Mouse (Mus musculus) cerebellum, adult 11-12 months (tissue): ENCODE data around the gene Gm28308.

Experiments used
- DNase-seq: peaks from one replicate; pipeline ENCODE4 v3.0.0; 2022

The Gm28308 gene

DNA sequence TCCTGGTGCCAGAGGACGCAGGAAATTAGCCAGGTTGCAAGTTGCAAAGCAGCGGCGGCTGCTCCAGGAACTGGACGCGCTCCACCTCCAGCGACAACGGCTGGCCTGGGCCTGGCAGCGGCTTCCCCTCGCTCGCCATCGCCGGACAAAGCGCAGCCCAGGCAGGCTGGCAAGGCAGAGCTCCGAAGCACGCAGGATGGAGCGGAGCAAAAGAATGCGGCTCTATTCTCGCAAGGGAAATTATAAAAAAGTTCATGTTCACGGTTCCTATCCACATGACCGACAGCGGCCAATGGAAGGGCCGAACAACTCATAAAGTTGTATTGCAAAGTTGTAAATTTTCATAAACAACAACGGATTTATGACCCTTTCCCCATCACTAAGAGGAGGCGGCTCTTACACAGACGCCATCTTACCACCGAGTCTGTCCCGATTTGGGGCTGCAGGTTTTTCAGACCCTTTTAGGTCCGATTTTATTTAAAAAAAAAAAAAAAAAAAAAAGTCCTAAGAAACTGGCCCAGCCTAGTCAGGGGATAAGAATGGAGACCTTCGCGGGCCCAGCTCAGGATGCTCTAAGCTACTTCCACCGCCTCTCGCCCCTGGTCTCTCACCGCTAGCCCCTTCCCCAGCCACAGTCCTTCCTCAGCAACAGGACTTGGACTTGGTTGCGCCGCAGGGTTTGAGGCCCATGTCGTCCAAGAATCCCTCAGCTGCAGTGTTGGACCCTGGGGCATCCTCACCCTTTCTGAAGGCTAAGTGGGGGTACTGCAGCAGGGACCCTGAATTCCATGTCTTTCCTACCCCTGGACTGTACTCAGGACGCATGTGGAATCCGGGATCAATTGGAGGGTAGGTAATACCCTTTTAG, at the start of gene Gm28308, which contains the start of gene Hoxa3:
TSS of gene Gm28308 (minus strand) at position 221 of the 868 bp plus-strand sequence.
TSS of gene Hoxa3 (minus strand) at position 218 of the 868 bp plus-strand sequence.
- DNase-seq, result no peak

DNA sequence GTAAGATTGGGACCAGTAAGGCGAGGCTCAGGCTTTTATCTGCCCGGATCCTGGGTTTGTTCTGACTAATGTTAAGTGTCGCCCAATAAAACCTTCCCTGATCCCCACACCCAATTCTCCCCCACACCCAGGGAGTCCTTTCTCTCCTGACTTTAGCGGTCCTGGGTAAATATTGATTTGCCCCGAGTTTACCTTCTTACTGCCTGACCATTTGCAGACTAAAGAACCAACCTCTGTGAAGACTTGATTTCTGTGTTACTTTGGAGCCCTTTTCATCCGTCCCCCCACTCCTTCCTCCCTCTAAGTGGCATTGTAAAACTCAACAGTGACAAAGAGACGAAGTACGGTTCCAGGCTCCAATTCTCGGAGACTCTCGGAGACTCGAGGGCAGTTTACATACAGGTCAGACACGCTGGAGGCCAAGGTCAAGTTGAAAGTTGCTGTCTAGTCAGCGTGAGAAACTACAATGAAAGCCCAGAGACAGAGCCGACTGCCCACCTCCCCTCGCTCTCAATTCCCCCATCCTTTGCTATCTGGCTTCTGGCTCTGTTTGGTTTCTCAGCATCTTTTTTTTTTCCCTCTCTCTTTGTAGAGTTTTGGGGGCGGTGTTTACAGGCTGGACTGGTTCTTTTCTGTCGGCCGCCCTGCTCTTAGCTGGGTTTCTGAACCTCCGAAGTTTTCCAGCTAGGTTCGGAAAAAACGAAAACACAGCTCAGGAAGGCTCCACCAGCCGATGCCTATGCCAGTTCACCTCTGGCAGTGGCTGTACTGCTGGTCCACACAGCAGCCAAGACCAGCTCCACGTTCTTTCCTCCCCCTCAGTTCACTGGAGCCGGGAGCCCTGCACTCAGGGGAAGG, 49.6 kb upstream of the Gm28308 start:
- no peak for DNase-seq

GRCm38 (mm10) chr6:52261751-52262462, 48.8 kb upstream of the Gm28308 start:
- no peak for DNase-seq

DNA sequence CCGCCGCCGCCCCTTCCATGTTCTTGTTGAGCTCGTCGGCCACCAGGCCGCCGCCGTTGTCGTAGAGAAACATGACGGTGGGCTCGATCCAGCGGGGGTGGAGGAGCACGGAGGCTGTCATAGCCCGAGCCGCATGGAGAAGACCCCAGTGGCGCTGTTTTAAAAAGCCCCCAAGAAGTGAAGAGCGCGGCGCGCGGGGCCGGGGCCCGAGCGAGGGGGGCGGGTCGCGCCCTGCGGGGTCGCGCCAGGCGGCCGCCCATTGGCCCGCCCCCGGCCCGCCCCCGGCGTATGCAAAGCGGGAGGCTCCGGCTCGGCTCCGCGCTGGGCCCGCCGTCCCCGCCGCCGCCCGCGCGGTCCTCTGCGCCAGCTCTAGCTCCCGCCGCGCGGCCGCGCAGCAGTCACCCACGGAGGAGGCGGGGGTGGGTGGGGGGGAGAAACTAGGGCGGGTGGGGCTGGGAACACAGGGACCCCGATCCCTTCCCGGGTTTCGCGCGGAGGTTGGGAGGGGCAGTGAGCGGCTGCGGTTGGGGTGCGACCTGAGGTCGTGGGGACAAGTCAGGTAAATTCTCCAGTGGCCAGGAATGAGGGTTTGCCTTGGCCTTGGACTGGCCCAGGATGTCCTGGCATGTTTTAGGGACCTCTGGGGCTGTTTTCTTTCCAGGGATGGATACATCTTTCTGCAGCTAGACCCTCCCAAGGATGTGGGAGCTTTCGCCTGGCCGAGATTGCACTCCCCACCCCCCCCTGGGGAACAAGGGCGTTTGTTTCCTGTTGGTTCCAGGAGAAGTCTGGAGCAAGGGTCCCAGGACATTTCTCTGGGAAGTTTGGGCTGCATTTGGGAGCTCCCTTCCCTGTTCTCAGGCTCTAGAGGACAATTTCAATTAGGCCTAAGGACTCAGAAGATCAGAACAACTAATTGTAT, 47.8 kb upstream of the Gm28308 start, which contains the start of gene Hoxa13:
TSS of gene Hoxa13 (minus strand) at position 227 of the 922 bp plus-strand sequence.
- DNase-seq, result no peak

DNA sequence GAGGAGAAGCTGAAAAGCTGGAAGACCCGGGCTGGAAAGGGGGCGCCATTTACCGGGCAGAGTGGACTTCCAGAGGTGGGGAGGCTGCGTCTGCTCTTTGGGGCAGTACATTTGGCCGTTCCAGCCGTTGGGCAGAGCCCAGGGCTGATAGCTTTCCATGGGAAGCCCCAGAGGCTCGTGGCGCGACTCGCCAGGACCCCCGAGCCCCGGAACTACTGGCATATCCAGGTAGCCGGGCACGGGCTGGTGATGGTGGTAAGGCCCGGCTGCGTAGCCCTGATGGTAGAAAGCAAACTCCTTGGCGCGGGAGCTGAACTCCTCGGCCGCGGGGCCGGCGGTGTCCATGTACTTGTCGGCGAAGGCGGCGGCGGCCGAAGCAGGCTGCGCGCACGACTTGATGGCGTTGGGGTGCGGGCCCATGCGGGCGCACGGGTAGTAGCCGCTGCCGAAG, 46.7 kb upstream of the Gm28308 start:
- DNase-seq, result no peak

DNA sequence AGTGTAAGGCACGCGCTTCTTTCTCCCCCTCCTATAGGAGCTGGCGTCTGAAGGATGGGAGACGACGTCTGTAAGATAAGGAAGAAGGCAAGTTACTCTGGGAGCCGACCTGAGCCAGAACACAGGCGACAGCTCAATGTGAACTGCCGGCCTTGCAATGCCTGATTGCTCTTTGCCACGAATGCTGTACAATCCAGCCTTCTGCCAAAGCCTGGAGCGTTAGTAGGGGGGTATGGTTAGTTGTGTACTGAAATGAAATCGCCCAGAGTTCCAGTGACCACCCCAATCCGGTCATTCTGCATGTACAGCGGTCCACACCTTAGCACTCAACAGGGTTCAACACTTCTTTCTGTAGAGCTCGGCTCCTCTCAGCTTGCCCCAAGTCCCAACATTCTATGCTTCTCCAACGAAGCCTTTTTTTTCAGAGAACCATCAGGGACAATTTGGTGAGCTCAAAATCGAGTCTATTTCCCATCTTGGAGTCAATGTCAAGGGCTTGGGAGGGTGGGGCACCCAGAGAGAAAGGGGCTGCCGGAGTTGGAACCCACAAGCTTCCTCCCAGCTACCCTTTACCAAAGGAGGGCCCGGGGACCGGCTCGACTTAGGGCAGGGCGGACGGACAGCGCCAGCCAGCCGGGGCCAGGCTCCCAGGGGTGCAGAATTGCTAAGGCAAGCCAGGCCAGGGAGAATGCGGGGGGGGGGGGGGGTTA, 46.1 kb upstream of the Gm28308 start:
- DNase-seq, result no peak

GRCm38 (mm10) chr6:52256956-52257355, 43.8 kb upstream of the Gm28308 start:
- DNase-seq, result peak; percentile 23

DNA sequence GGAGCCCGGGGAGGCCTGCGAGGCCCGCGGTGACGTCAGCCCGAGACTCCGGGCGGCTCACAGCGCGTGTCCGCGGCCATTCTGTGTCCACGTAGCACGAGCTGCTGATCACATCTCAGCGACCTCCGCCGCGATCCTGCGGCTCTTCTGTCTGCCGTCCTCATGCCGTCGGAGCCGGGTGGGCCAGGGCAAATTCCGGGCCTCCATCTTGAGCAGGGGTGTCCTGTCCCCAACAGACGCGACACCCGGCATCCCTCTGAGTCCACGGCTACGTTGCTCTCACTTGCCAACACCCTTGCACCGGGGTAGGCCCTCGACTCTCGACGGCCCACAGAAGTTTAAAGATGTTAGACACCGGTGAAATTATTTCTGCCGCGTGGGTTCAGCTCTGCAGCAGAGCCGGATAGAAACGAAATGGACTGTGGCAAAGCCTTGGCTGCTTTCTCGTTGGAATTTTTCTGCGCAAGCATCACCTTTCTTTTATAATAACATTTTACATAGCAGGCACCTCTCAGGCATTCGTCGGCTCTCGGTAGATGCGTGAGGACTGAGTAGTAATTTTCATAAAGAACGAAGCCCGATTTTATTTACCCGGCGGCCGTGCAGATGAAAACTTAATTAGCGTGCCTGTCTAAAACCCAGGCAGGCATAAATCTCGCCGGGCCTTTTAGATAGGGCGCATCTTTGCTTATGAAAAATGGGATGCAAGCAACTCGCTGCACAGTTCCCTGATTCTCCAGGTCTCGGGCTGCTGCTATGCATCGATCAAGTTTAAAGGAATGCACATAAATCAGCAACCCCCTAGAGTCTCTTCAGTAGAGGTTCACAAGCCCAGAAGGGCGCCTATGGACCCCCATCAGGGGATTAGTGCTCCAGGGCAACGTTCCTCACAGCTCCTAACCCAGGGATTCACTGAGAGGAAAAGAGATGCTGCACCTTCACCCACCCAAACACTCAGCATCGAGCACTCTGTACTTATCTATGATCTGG, 40.7 kb upstream of the Gm28308 start:
- DNase-seq, result no peak

- no peak for DNase-seq
These were observed 39.7 kb upstream of the Gm28308 start for GRCm38 (mm10) chr6:52252775-52253376.

DNA sequence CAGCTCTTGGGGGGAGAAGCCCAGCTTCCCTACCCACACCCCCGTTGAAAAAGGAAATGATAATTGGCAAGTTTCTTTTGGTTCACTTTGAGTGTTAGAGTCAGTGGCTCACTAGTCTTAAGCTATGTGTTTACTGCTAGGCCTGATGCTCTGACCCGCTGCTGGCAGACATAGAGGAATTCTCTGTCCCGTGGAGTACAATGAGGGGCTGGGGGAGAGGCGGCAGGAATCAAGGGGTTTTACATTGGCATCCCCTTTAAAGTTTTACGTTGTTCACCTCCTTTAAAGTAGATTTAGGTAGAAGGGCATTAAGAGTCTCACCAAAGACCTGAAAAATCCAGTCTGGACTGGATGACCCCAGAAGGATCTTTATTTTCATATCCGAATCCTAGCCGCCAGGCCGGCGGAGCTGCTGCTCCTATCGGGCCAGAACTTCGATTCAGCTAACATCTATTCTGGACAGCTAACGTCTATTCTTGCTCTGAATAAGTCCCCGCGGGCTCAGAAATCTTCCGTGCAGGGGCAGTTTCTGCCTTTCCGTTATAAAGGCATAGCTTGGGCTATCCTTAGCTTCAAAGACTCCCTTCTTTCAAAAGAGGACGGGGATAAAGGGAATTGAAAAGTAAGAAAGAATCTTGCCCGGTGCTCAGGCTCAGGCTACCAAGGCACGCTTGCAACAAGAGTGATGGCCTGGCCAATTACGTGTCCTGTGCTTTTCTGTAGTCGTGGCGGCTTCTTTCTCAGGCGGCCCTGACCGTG, 39.1 kb upstream of the Gm28308 start:
- DNase-seq, result no peak

DNA sequence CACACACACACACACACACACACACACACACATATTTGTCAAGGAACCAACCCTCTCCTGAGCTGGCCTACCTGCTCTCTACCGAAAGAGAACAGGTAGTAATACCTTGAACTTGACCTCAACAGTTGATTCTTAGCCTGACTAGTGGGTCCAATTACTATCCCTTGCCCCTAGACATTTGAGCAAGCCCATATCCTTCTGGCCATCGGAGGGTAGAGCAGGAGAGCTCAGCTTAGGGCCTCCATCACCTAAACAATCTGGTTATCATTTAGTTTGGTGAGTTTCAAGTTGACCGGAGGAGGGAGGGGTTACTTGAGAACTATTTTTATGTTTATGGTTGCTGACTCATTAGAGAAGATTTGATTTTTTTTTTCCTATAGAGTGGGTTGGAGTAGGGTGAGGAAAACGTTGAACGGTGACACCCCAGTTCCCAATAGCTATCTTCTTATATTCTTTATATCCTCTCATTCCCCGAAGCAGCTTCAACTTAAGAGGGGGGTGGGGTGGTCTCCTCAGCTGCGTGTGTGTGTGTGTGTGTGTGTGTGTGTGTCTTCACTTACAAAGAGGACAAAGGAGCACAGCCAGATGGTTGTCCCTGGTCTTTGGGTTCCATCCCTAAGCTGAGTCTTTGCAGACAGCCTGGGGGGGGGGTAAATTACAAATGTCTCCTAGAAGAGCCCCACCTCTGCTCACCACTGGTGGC, 38.2 kb upstream of the Gm28308 start:
- no peak for DNase-seq

DNA sequence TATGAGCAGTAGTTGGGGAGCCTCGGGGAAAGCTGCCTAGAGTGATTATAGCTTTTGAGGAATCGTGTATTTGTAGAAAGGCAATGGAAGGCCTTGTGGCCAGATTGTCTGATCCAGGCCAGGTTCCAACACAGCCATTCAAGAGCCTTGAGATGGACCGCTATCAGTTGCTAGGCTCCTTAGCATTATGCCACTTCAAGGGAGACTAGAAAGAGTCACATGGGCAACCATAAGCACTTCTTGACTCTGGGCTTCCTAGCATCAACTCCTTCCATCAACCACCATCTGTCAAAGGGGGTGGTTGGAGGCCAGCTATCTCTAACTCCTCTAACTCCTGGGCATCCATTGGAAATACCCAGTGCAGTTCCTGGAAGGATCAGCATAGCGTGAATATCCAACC, 36.7 kb upstream of the Gm28308 start:
- DNase-seq, result no peak

- DNase-seq, result no peak
These were observed 36.2 kb upstream of the Gm28308 start for GRCm38 (mm10) chr6:52249415-52249738.

DNA sequence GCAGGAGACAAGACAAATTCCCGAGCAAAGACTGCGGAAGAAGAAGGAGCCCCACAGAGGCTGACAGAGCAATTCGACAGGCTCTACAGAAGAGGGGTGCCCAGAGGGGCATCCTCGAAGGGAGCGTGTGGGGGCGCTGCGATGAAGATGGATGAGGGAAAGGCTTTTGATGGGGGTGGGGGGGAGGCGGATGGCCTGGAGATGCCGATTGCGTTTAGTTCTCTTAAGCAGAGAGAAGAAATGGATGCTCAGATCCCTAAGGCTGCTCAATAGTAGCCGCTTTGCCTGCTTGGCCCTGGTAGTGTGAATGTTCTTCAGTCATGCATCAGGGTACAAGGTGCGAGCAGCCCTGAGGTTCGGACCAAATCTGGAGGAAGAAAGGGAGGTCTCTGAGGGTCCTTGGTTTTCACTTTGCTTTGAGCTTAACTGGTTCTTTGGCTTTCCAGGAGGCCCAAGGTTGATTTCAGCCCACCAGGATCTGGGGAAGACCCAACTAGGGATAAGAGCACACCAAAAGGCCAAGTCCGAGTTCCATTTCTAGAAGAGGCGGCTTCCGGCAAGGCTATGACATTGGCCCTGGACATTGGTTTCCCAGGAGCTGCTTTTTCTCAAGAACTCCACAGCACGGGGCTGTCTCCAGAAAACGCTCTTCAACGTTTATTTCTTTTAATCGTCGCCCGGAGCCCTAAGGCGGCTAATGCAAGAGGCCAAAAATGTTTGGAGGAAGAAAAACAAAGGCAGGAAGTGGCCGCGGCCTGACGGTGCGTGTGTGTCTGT, 35.7 kb upstream of the Gm28308 start:
- DNase-seq, result no peak

- no peak for DNase-seq
These were observed 34.9 kb upstream of the Gm28308 start for GRCm38 (mm10) chr6:52247766-52248637.

- DNase-seq, result no peak
These were observed 33.8 kb upstream of the Gm28308 start for GRCm38 (mm10) chr6:52246916-52247315.
